Mouse (Mus musculus) megakaryocyte, embryonic 14.5 days (primary cell): ENCODE measurements around the gene Elovl6.

Source experiments
- FLI1 ChIP-seq: IDR thresholded peaks from 2 replicates; pipeline ENCODE4 v1.6.1; 2012; ENCODE audit warnings: low read length, inconsistent platforms, mixed read lengths
- GATA1 ChIP-seq: IDR thresholded peaks from 3 replicates; pipeline ENCODE4 v1.6.1; 2012; ENCODE audit warnings: mixed read lengths, low read length, inconsistent platforms, borderline replicate concordance

DNA sequence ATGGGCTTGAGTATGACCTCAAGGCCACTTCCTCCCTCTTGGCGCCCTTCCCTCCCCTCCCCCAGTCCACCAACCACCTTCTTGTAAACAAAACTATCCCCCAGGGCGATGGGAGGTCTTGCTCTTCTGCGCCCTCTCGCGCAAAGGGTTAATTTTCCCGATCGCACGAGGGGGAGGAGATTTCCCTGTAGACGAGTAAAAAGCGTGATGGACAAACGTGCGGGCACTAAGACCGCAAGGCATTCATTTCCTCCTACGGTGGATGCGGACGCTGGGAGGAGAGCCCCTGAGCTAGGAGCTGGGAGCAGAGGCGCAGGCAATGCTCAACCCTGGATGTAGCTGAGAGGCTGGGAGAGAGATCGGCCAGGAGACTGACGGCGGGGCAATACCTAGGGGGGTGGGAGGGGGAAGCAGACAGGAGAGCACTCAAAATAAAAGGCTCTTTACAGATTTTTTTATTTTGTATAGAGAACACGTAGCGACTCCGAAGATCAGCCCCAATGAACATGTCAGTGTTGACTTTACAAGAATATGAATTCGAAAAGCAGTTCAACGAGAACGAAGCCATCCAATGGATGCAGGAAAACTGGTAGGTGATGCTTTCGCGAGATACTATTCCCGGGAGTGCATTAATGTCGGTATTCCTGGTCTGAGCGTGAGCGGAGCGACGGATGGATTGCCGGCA lies at the start of gene Elovl6:
- TF ChIP-seq GATA1 (no peak), FLI1 (no peak)
